Mouse (Mus musculus): ENCODE data around the gene AW549877. TPM values are rescaled to one million over a fixed set of nuclear protein-coding genes. Genes with fewer than 3 reads are reported as not detected.

Gene AW549877
- polyA plus RNA-seq, 1 experiment from 2014 or later = 42.9 TPM

- Histone ChIP-seq H3K9ac (replicated peaks; ENCODE audit: low read length) (no peak overlapping the region), H3K9me3 (ENCODE audit: low read length) (no peaks in the 10 kb centered on the region), H3K27ac (ENCODE audit: low read length) (no peak overlapping the region), H3K36me3 (ENCODE audit: insufficient read depth, low read length) (peaks cover 31% of the 10 kb centered on the region; the same call in 1 of the 2 replicates), H3K27me3 (ENCODE audit: insufficient read depth, low read length) (no peaks in the 10 kb centered on the region), H3K4me1 (ENCODE audit: insufficient read depth, low read length) (peaks cover under 1% of the 10 kb centered on the region; the same call in 1 of the 2 replicates), H3K4me2 (replicated peaks; ENCODE audit: low read depth, low read length) (no peak overlapping the region), H3K4me3 (ENCODE audit: low read length) (no peak overlapping the region)
- ATAC-seq (ENCODE audit: low FRiP score, low TSS enrichment) = no peak
- 86% methylated on average over 2 of the region's 2 CpGs for WGBS
Observed at GRCm38 (mm10) chr15:3984876-3985275, 10.7 kb downstream of the AW549877 start.

GRCm38 (mm10) chr15:3982732-3983131 is 12.8 kb downstream of the AW549877 start:
- 88% methylated on average over 5 of the region's 5 CpGs for WGBS
- Histone ChIP-seq H3K9ac (replicated peaks; ENCODE audit: low read length) (no peak overlapping the region), H3K27ac (ENCODE audit: low read length) (no peak overlapping the region), H3K36me3 (ENCODE audit: insufficient read depth, low read length) (peaks cover 23% of the 10 kb centered on the region; the same call in 1 of the 2 replicates), H3K4me3 (ENCODE audit: low read length) (no peak overlapping the region), H3K9me3 (ENCODE audit: low read length) (no peaks in the 10 kb centered on the region), H3K4me2 (replicated peaks; ENCODE audit: low read depth, low read length) (no peak overlapping the region), H3K4me1 (ENCODE audit: insufficient read depth, low read length) (peaks cover 4% of the 10 kb centered on the region; the same call in 1 of the 2 replicates), H3K27me3 (ENCODE audit: insufficient read depth, low read length) (no peaks in the 10 kb centered on the region)
- no peak for ATAC-seq (ENCODE audit: low FRiP score, low TSS enrichment)

GRCm38 (mm10) chr15:3979871-3980270 is 15.7 kb downstream of the AW549877 start:
- Histone ChIP-seq H3K4me1 (ENCODE audit: insufficient read depth, low read length) (peaks cover 4% of the 10 kb centered on the region; the same call in 1 of the 2 replicates), H3K9me3 (ENCODE audit: low read length) (no peaks in the 10 kb centered on the region), H3K27ac (ENCODE audit: low read length) (peak overlapping the region; percentile 97), H3K4me3 (ENCODE audit: low read length) (peak overlapping the region; percentile 76), H3K27me3 (ENCODE audit: insufficient read depth, low read length) (no peaks in the 10 kb centered on the region), H3K4me2 (replicated peaks; ENCODE audit: low read depth, low read length) (peak overlapping the region; percentile 70), H3K36me3 (ENCODE audit: insufficient read depth, low read length) (peaks cover 5% of the 10 kb centered on the region; the same call in 1 of the 2 replicates), H3K9ac (replicated peaks; ENCODE audit: low read length) (peak overlapping the region; percentile 99)
- WGBS = 85% methylated on average over 3 of the region's 3 CpGs
- ATAC-seq (ENCODE audit: low FRiP score, low TSS enrichment) = peak; percentile 18; the same call in 1 of the 2 replicates

GRCm38 (mm10) chr15:3979061-3979848 is 16.3 kb downstream of the AW549877 start, which contains the start of gene Fbxo4:
Gene Fbxo4 (minus strand): TSS chr15:3979573.
- Histone ChIP-seq H3K9me3 (ENCODE audit: low read length) (no peaks in the 10 kb centered on the region), H3K27ac (ENCODE audit: low read length) (peak within 1 kb of the TSS; percentile 97), H3K36me3 (ENCODE audit: insufficient read depth, low read length) (0 out of 2 replicates have a peak, but pooled peaks cover 3% of the 10 kb centered on the region), H3K27me3 (ENCODE audit: insufficient read depth, low read length) (no peaks in the 10 kb centered on the region), H3K4me3 (ENCODE audit: low read length) (peak within 1 kb of the TSS; percentile 76), H3K4me1 (ENCODE audit: insufficient read depth, low read length) (peaks cover 4% of the 10 kb centered on the region; the same call in 1 of the 2 replicates), H3K9ac (replicated peaks; ENCODE audit: low read length) (peak within 1 kb of the TSS; percentile 99), H3K4me2 (replicated peaks; ENCODE audit: low read depth, low read length) (peak within 1 kb of the TSS; percentile 70)
- WGBS = under 1% methylated on average over 46 of the region's 61 CpGs
- peak; percentile 98 for ATAC-seq (ENCODE audit: low FRiP score, low TSS enrichment)

GRCm38 (mm10) chr15:3978279-3978678 is 17.3 kb downstream of the AW549877 start:
- Histone ChIP-seq H3K27me3 (ENCODE audit: insufficient read depth, low read length) (no peaks in the 10 kb centered on the region), H3K9ac (replicated peaks; ENCODE audit: low read length) (no peak overlapping the region), H3K4me1 (ENCODE audit: insufficient read depth, low read length) (peaks cover 4% of the 10 kb centered on the region; the same call in 1 of the 2 replicates), H3K9me3 (ENCODE audit: low read length) (no peaks in the 10 kb centered on the region), H3K4me3 (ENCODE audit: low read length) (no peak overlapping the region), H3K36me3 (ENCODE audit: insufficient read depth, low read length) (0 out of 2 replicates have a peak, but pooled peaks cover 3% of the 10 kb centered on the region), H3K27ac (ENCODE audit: low read length) (no peak overlapping the region), H3K4me2 (replicated peaks; ENCODE audit: low read depth, low read length) (no peak overlapping the region)
- ATAC-seq (ENCODE audit: low FRiP score, low TSS enrichment) = no peak
- WGBS = 88% methylated on average over 2 of the region's 2 CpGs

GRCm38 (mm10) chr15:3973300-3973699 is 22.2 kb downstream of the AW549877 start:
- Histone ChIP-seq H3K4me2 (replicated peaks; ENCODE audit: low read depth, low read length) (no peak overlapping the region), H3K4me1 (ENCODE audit: insufficient read depth, low read length) (no peaks in the 10 kb centered on the region), H3K36me3 (ENCODE audit: insufficient read depth, low read length) (peaks cover 5% of the 10 kb centered on the region; the same call in 1 of the 2 replicates), H3K9me3 (ENCODE audit: low read length) (no peaks in the 10 kb centered on the region), H3K27me3 (ENCODE audit: insufficient read depth, low read length) (no peaks in the 10 kb centered on the region), H3K27ac (ENCODE audit: low read length) (no peak overlapping the region), H3K4me3 (ENCODE audit: low read length) (no peak overlapping the region), H3K9ac (replicated peaks; ENCODE audit: low read length) (no peak overlapping the region)
- ATAC-seq (ENCODE audit: low FRiP score, low TSS enrichment) = no peak
- 86% methylated on average over 3 of the region's 3 CpGs for WGBS

GRCm38 (mm10) chr15:3970193-3970592 is 25.4 kb downstream of the AW549877 start:
- Histone ChIP-seq H3K36me3 (ENCODE audit: insufficient read depth, low read length) (peaks cover 8% of the 10 kb centered on the region; the same call in 1 of the 2 replicates), H3K4me3 (ENCODE audit: low read length) (no peak overlapping the region), H3K9me3 (ENCODE audit: low read length) (no peaks in the 10 kb centered on the region), H3K27me3 (ENCODE audit: insufficient read depth, low read length) (no peaks in the 10 kb centered on the region), H3K4me1 (ENCODE audit: insufficient read depth, low read length) (no peaks in the 10 kb centered on the region), H3K4me2 (replicated peaks; ENCODE audit: low read depth, low read length) (no peak overlapping the region), H3K27ac (ENCODE audit: low read length) (no peak overlapping the region), H3K9ac (replicated peaks; ENCODE audit: low read length) (no peak overlapping the region)
- WGBS = 93% methylated on average over 6 of the region's 6 CpGs
- ATAC-seq (ENCODE audit: low FRiP score, low TSS enrichment) = no peak

GRCm38 (mm10) chr15:3969743-3970142 is 25.8 kb downstream of the AW549877 start:
- no peak overlapping the region for H3K4me2 ChIP-seq (replicated peaks; ENCODE audit: low read depth, low read length)
- no peaks in the 10 kb centered on the region for H3K27me3 ChIP-seq (ENCODE audit: insufficient read depth, low read length)
- no peak for ATAC-seq (ENCODE audit: low FRiP score, low TSS enrichment)
- no peak overlapping the region for H3K27ac ChIP-seq (ENCODE audit: low read length)
- H3K9me3 ChIP-seq (ENCODE audit: low read length) = no peaks in the 10 kb centered on the region
- no peaks in the 10 kb centered on the region for H3K4me1 ChIP-seq (ENCODE audit: insufficient read depth, low read length)
- H3K4me3 ChIP-seq (ENCODE audit: low read length) = no peak overlapping the region
- peaks cover 8% of the 10 kb centered on the region; the same call in 1 of the 2 replicates for H3K36me3 ChIP-seq (ENCODE audit: insufficient read depth, low read length)
- H3K9ac ChIP-seq (replicated peaks; ENCODE audit: low read length) = no peak overlapping the region
- 87% methylated on average over 14 of the region's 14 CpGs for WGBS

- WGBS = 56% methylated on average over 8 of the region's 8 CpGs
- H3K27me3 ChIP-seq (ENCODE audit: insufficient read depth, low read length) = no peaks in the 10 kb centered on the region
- no peaks in the 10 kb centered on the region for H3K9me3 ChIP-seq (ENCODE audit: low read length)
- H3K36me3 ChIP-seq (ENCODE audit: insufficient read depth, low read length) = no peaks in the 10 kb centered on the region
- H3K27ac ChIP-seq (ENCODE audit: low read length) = no peak overlapping the region
- 0 out of 2 replicates have a peak, but pooled peaks cover 13% of the 10 kb centered on the region for H3K4me1 ChIP-seq (ENCODE audit: insufficient read depth, low read length)
- no peak overlapping the region for H3K4me2 ChIP-seq (replicated peaks; ENCODE audit: low read depth, low read length)
- H3K9ac ChIP-seq (replicated peaks; ENCODE audit: low read length) = no peak overlapping the region
- no peak overlapping the region for H3K4me3 ChIP-seq (ENCODE audit: low read length)
- ATAC-seq (ENCODE audit: low FRiP score, low TSS enrichment) = peak; percentile 93
Observed at GRCm38 (mm10) chr15:3962251-3962650, 33.3 kb downstream of the AW549877 start.

GRCm38 (mm10) chr15:3960094-3960493 is 35.5 kb downstream of the AW549877 start:
- 30% methylated on average over 1 of the region's 1 CpGs for WGBS
- Histone ChIP-seq H3K36me3 (ENCODE audit: insufficient read depth, low read length) (no peaks in the 10 kb centered on the region), H3K4me2 (replicated peaks; ENCODE audit: low read depth, low read length) (no peak overlapping the region), H3K4me3 (ENCODE audit: low read length) (no peak overlapping the region), H3K9ac (replicated peaks; ENCODE audit: low read length) (no peak overlapping the region), H3K9me3 (ENCODE audit: low read length) (no peaks in the 10 kb centered on the region), H3K27me3 (ENCODE audit: insufficient read depth, low read length) (no peaks in the 10 kb centered on the region), H3K27ac (ENCODE audit: low read length) (no peak overlapping the region), H3K4me1 (ENCODE audit: insufficient read depth, low read length) (0 out of 2 replicates have a peak, but pooled peaks cover 13% of the 10 kb centered on the region)
- ATAC-seq (ENCODE audit: low FRiP score, low TSS enrichment) = peak; percentile 53; the same call in 1 of the 2 replicates
